22 mouse cellular contexts compared by ENCODE assay signal in genomic region chr17:78354871-78355270, GRCm38 (mm10).
A peak's percentile ranks its signal among the peaks of the same experiment; 100 is the strongest.
DNase-seq lines count a peak whose midpoint lies in the region; ATAC-seq lines count a peak whose summit lies in the region.
"Had no signal": no experiment of that assay in that cellular context is flagged by ENCODE, and none has a peak within 500 bp of the region (broad histone marks: within the 10 kb centered on the region; RNA-seq: fewer than 3 reads in every experiment).

No protein-coding gene starts in this region.

- WGBS in heart, embryonic 13.5 days: 72% methylated on average over 12 of the region's 12 CpGs
- WGBS in heart, embryonic 10.5 days: 77% methylated on average over 12 of the region's 12 CpGs
- WGBS in hindbrain, embryonic 13.5 days: 54% methylated on average over 12 of the region's 12 CpGs
- WGBS in hindbrain, embryonic 10.5 days: 90% methylated on average over 12 of the region's 12 CpGs
- WGBS in hindbrain, embryonic 14.5 days: 60% methylated on average over 12 of the region's 12 CpGs
- 65% methylated on average over 12 of the region's 12 CpGs for WGBS in midbrain, embryonic 16.5 days

- peaks cover 26% of the 10 kb centered on the region for H3K4me1 ChIP-seq in heart, embryonic 13.5 days
- H3K4me1 ChIP-seq in heart, embryonic 10.5 days: peaks cover 27% of the 10 kb centered on the region
- H3K4me1 ChIP-seq in hindbrain, embryonic 13.5 days (replicated peaks): peaks cover 53% of the 10 kb centered on the region
- H3K4me1 ChIP-seq in hindbrain, embryonic 10.5 days (replicated peaks): peaks cover 21% of the 10 kb centered on the region
- H3K4me1 ChIP-seq in hindbrain, embryonic 14.5 days (replicated peaks; ENCODE audit: control insufficient read depth, insufficient read depth, low read length): peaks cover 19% of the 10 kb centered on the region
- H3K4me1 ChIP-seq in midbrain, embryonic 16.5 days (ENCODE audit: control insufficient read depth, insufficient read depth, low read length): peaks cover 7% of the 10 kb centered on the region; the same call in 1 of the 2 replicates

- peaks cover 9% of the 10 kb centered on the region for H3K36me3 ChIP-seq in heart, embryonic 13.5 days
- H3K36me3 ChIP-seq in heart, embryonic 10.5 days: no peaks in the 10 kb centered on the region
- H3K36me3 ChIP-seq in hindbrain, embryonic 13.5 days: peaks cover 7% of the 10 kb centered on the region
- peaks cover 39% of the 10 kb centered on the region for H3K36me3 ChIP-seq in hindbrain, embryonic 10.5 days
- H3K36me3 ChIP-seq in hindbrain, embryonic 14.5 days (replicated peaks; ENCODE audit: control insufficient read depth, insufficient read depth): peaks cover 13% of the 10 kb centered on the region
- no peaks in the 10 kb centered on the region; the same call in 1 of the 2 replicates for H3K36me3 ChIP-seq in midbrain, embryonic 16.5 days (ENCODE audit: control insufficient read depth, insufficient read depth, low read length)

- no peaks in the 10 kb centered on the region for H3K9me3 ChIP-seq in heart, embryonic 13.5 days
- H3K9me3 ChIP-seq in heart, embryonic 10.5 days: no peaks in the 10 kb centered on the region
- no peaks in the 10 kb centered on the region for H3K9me3 ChIP-seq in hindbrain, embryonic 13.5 days
- no peaks in the 10 kb centered on the region for H3K9me3 ChIP-seq in hindbrain, embryonic 10.5 days
- H3K9me3 ChIP-seq in hindbrain, embryonic 14.5 days (ENCODE audit: control insufficient read depth, low read length): no peaks in the 10 kb centered on the region
- H3K9me3 ChIP-seq in midbrain, embryonic 16.5 days (replicated peaks; ENCODE audit: control insufficient read depth, low read length, poor library complexity, severe bottlenecking): no peaks in the 10 kb centered on the region
- H3K9me3 ChIP-seq: embryonic facial prominence, embryonic 10.5 days; kidney, embryonic 15.5 days had no signal

- H3K4me3 ChIP-seq in heart, embryonic 13.5 days: no peak overlapping the region
- no peak overlapping the region for H3K4me3 ChIP-seq in heart, embryonic 10.5 days
- H3K4me3 ChIP-seq in hindbrain, embryonic 13.5 days: no peak overlapping the region
- H3K4me3 ChIP-seq in hindbrain, embryonic 10.5 days: no peak overlapping the region
- H3K4me3 ChIP-seq in hindbrain, embryonic 14.5 days (replicated peaks; ENCODE audit: low read length): no peak overlapping the region
- H3K4me3 ChIP-seq in midbrain, embryonic 16.5 days (ENCODE audit: low read depth, low read length): no peak overlapping the region
- H3K4me3 ChIP-seq: embryonic facial prominence, embryonic 10.5 days; kidney, embryonic 15.5 days; left cerebral cortex, adult 2 months had no signal

- ATAC-seq in heart, embryonic 13.5 days (ENCODE audit: extremely low read depth, insufficient number of reproducible peaks, low FRiP score, low TSS enrichment): no peak
- ATAC-seq in hindbrain, embryonic 13.5 days (ENCODE audit: low FRiP score): peak; percentile 29; the same call in 1 of the 2 replicates
- peak; percentile 22; the same call in 1 of the 2 replicates for ATAC-seq in hindbrain, embryonic 14.5 days (ENCODE audit: low FRiP score)
- ATAC-seq in midbrain, embryonic 16.5 days: peak; percentile 11; the same call in 1 of the 2 replicates
- ATAC-seq: intestine, postnatal 0 days; lung, postnatal 0 days had no signal

- H3K9ac ChIP-seq in heart, embryonic 13.5 days: no peak overlapping the region
- no peak overlapping the region for H3K9ac ChIP-seq in hindbrain, embryonic 13.5 days
- peak overlapping the region; percentile 17; the same call in 1 of the 2 replicates for H3K9ac ChIP-seq in hindbrain, embryonic 14.5 days
- H3K9ac ChIP-seq in midbrain, embryonic 16.5 days (ENCODE audit: low read depth, low read length): no peak overlapping the region
- H3K9ac ChIP-seq: kidney, embryonic 15.5 days had no signal

- H3K27ac ChIP-seq in heart, embryonic 13.5 days (replicated peaks): peak overlapping the region; percentile 6
- H3K27ac ChIP-seq in heart, embryonic 10.5 days: no peak overlapping the region
- H3K27ac ChIP-seq in hindbrain, embryonic 13.5 days: peak overlapping the region; percentile 71
- no peak overlapping the region for H3K27ac ChIP-seq in hindbrain, embryonic 10.5 days
- H3K27ac ChIP-seq in hindbrain, embryonic 14.5 days: peak overlapping the region; percentile 20; the same call in 1 of the 2 replicates
- peak overlapping the region; percentile 9; the same call in 1 of the 2 replicates for H3K27ac ChIP-seq in midbrain, embryonic 16.5 days (ENCODE audit: low read length)
- H3K27ac ChIP-seq: embryonic facial prominence, embryonic 10.5 days; kidney, embryonic 15.5 days; left cerebral cortex, adult 2 months had no signal

- no peak for DNase-seq in heart, embryonic 10.5 days (ENCODE audit: low spot score)
- DNase-seq in hindbrain, embryonic 10.5 days (ENCODE audit: low spot score): no peak
- no peak for DNase-seq in hindbrain, embryonic 14.5 days (ENCODE audit: low spot score)
- no peak for DNase-seq in lung, postnatal 4 days
- DNase-seq: B cell, adult 2 months; cerebellum, adult 18-20 months; cerebellum, postnatal 25 days; gastrocnemius, postnatal 14 days; heart, postnatal 4 days; kidney, postnatal 4 days; layer of hippocampus, adult 9-11 months; liver; right cerebral cortex, postnatal 25 days; thymus, adult 18-20 months had no signal

- H3K27me3 ChIP-seq in heart, embryonic 13.5 days (replicated peaks): no peaks in the 10 kb centered on the region
- H3K27me3 ChIP-seq in heart, embryonic 10.5 days (ENCODE audit: insufficient read depth, poor library complexity, severe bottlenecking): 0 out of 2 replicates have a peak, but pooled peaks cover 5% of the 10 kb centered on the region
- H3K27me3 ChIP-seq in hindbrain, embryonic 13.5 days: no peaks in the 10 kb centered on the region
- H3K27me3 ChIP-seq in hindbrain, embryonic 10.5 days (ENCODE audit: insufficient read depth, poor library complexity, severe bottlenecking): no peaks in the 10 kb centered on the region
- no peaks in the 10 kb centered on the region for H3K27me3 ChIP-seq in hindbrain, embryonic 14.5 days (ENCODE audit: control insufficient read depth, insufficient read depth, low read length)
- no peaks in the 10 kb centered on the region for H3K27me3 ChIP-seq in midbrain, embryonic 16.5 days (ENCODE audit: control insufficient read depth, insufficient read depth, low read depth, low read length)
- H3K27me3 ChIP-seq: kidney, embryonic 15.5 days had no signal

- H3K4me2 ChIP-seq in heart, embryonic 13.5 days: no peak overlapping the region
- no peak overlapping the region for H3K4me2 ChIP-seq in hindbrain, embryonic 13.5 days
- no peak overlapping the region for H3K4me2 ChIP-seq in hindbrain, embryonic 14.5 days (replicated peaks)
- no peak overlapping the region for H3K4me2 ChIP-seq in midbrain, embryonic 16.5 days (ENCODE audit: low read length)
- H3K4me2 ChIP-seq: kidney, embryonic 15.5 days had no signal

Comparison
In these comparisons a context has a peak if more than half of its experiments do, and no peak if none do; other contexts are left out.
1. H3K27ac ChIP-seq: peak in heart, embryonic 13.5 days (single experiment), hindbrain, embryonic 13.5 days (single experiment), hindbrain, embryonic 14.5 days (single experiment) and midbrain, embryonic 16.5 days (single experiment); none in heart, embryonic 10.5 days (single experiment) and hindbrain, embryonic 10.5 days (single experiment).